Mouse (Mus musculus) heart, postnatal 14 days (tissue): Measurements from ENCODE around the gene Gse1. TPM values are rescaled to one million over a fixed set of nuclear protein-coding genes. Genes with fewer than 3 reads are reported as not detected.

Experiments
- DNase-seq, 2 experiments: peaks; one replicate each; pipeline ENCODE4 v3.0.0; 2021 to 2022
- intact Hi-C: fragments of 180-260 bp; cut with DNase I; formaldehyde crosslinking; loops from one replicate; pipeline ENCODE4 v1.15.1; 2025
- total RNA-seq, 2 experiments: library from RNA; stranded (reverse); gene quantifications; 2 replicates each; pipeline ENCODE4 v1.2.3; 2021

Gse1 gene
- total RNA-seq, 2 experiments from 2014 or later, result 29.0 to 33.1 TPM

- no peak for DNase-seq
- intact Hi-C loops, result no loop called here
Observed at GRCm38 (mm10) chr8:120264388-120264943, 36.2 kb downstream of the Gse1 start.

- intact Hi-C loops, result no loop called here
- peak; percentile 72 to 74 for DNase-seq
Observed at GRCm38 (mm10) chr8:120264944-120265453, 36.7 kb downstream of the Gse1 start.

DNA sequence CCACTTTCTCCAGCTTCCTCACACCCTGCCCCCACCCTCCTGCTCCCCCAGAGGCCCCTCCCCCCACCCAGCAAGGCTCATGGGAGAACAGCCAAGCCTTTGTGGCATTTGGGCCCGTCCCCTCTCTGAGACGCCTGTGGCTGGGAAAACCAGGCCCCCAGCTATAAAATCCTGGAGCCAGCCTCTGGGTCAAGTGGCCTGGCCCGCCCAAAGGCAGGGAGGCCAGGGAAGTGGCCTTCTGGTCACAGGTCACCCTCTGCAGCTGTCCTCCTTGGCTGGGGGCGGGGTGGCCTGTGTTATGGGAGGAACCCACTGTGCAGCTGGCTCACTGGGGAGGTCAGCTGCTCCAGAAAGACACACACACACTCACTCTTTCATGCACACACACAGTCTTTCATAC lies 37.2 kb downstream of the Gse1 start:
- intact Hi-C loops, result no loop called here
- DNase-seq, result peak; percentile 79 to 82

GRCm38 (mm10) chr8:120268541-120268980 lies 40.3 kb downstream of the Gse1 start:
- DNase-seq, result no peak
- intact Hi-C loops, result no loop called here

GRCm38 (mm10) chr8:120270449-120270848 lies 42.2 kb downstream of the Gse1 start:
- DNase-seq, result peak; percentile 55 to 67
- intact Hi-C loops, result no loop called here

DNA sequence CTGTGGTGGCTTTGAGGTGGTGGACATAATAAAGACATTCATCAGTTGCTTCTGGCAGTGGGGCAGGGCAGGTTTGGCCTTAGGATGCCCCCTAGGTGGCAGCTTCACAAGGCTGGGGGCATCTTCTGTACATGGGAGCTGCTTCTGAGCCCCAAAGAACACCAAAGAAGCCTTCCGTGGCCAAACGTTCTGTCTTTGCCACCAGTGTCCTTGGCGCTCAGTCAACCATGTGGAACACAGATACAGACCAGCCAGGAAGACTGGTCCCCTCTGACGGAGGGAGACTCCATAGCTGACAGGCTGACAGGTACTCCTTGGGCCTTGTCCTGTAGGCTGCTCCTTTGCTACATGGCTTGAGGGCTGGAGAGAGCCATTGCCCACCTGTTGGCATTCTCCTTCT lies 45.2 kb downstream of the Gse1 start:
- no peak for DNase-seq
- intact Hi-C loops, result no loop called here

GRCm38 (mm10) chr8:120276051-120276890 lies 48.0 kb downstream of the Gse1 start:
- DNase-seq, result peak; percentile 92 to 94
- intact Hi-C loops, result loop anchor here (2.0 kb wide), 1 partner anchor 97 kb away; no protein-coding TSS in a partner anchor

DNA sequence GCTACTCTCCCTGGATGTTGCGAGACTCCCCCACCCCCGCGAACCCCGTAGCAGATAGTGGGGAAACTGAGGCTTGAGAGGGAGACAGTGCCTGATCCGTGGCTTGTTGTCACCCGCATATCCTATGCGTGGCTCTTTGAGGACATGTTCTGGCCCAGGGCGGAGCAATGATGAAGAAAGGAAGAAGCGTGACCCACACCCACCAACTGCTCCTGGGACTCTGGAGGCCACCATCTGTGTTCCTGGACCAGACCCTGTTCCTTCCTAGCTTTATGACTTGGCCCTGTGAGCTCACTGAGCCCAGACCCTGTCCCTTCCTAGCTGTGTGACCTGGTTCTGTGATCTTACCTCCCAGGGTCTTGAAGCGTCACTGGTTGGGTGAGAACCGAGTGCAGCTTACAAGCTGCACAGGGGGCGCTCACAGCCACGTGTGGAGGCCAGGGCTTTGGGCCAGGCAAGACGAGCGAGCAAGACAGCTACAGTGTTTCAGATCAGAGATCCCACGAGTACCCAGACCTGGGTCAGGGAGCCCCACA lies 48.7 kb downstream of the Gse1 start:
- intact Hi-C loops, result loop anchor here (2.0 kb wide), 1 partner anchor 98 kb away; no protein-coding TSS in a partner anchor
- DNase-seq, result peak; percentile 62 to 63

GRCm38 (mm10) chr8:120278009-120278408 lies 49.8 kb downstream of the Gse1 start:
- DNase-seq, result no peak
- intact Hi-C loops, result no loop called here

- no peak for DNase-seq
- intact Hi-C loops, result no loop called here
Observed at GRCm38 (mm10) chr8:120279418-120279817, 51.2 kb downstream of the Gse1 start.

- DNase-seq, result peak; percentile 82 to 89
- intact Hi-C loops, result no loop called here
Observed at GRCm38 (mm10) chr8:120281487-120281886, 53.2 kb downstream of the Gse1 start.

DNA sequence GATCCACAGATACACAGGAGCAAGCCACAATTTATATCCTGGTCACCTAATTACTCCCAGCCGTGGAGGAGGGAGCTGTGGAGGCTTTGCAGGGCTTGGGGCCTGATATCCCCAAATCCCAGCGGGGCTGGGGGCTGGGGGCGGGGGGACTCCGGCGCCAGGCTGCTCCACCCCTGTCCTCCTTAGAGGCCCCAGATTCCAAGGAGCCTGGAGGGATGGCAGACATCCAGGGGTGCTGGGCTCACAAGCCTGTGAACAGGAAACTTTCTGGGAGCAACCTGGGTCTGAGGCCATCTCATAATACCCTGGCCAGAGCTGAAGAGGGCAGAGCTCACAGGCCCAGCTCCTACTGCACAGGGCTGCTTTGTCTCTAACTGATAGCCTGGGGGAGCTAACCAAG lies 54.2 kb downstream of the Gse1 start:
- intact Hi-C loops, result no loop called here
- peak in 1 of 2 experiments; percentile 33 for DNase-seq

GRCm38 (mm10) chr8:120284265-120284664 lies 56.0 kb downstream of the Gse1 start:
- intact Hi-C loops, result no loop called here
- DNase-seq, result no peak

DNA sequence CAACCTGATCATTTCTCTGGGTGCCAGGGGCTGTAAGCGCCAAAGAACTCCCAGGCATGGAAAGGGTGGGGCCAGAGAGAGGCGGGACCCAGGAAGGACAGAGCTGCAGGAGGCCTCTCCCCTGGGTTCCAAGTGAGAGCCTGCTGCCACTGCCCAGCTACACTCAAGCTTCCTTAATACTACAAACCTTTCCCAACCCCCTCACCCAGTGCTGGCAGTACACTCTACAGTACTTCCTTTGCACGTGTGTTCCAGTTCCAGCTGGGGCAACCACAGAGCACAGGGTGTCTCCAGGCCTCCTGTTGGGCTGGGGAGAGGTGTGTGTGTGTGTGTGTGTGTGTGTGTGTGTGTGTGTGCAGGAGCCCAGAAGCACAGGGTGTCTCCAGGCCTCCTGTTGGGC lies 56.8 kb downstream of the Gse1 start:
- intact Hi-C loops, result no loop called here
- DNase-seq, result peak in 1 of 2 experiments; percentile 37

- no peak for DNase-seq
- intact Hi-C loops, result no loop called here
Observed at GRCm38 (mm10) chr8:120285878-120286277, 57.6 kb downstream of the Gse1 start.

DNA sequence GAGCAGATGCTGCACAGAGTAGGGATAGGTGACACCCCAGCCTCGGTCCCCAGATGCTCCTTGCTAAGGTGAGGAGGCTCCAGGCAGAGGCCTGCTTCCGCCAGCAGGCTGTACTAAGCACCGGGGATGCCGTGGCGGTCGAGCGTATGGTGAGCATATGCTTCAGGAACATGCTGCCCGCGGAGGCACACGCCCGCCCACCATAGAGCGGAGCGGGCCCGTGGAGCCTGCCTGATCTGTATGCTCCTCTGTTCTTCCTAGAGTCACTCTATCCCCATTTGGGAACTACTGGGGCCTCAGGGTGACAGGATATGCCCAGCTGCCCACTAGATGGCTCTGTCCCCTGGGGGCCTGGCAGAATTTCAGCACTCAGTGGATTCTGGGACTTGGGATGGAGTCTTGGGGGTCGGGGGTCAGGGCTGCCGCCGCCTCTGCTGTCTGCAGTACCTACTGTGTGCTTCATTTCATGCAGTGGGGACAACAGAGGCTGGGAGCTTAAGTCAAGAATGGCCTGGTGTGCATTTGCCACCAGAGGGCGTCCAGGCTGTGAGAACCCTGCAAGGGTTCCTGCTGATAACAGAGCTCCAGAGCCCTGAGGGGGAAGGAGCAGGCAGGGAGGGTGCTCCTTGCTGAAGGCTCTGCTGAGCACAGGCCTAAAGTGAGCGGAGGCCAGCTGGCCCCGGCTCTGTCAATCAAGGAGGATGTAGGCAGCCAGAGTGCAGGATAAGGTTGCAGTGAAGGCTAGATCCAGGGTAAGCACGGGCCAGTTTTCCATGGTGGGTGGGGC lies 60.1 kb downstream of the Gse1 start:
- intact Hi-C loops, result loop anchor here (2.0 kb wide), 1 partner anchor 30 kb away; no protein-coding TSS in a partner anchor

DNA sequence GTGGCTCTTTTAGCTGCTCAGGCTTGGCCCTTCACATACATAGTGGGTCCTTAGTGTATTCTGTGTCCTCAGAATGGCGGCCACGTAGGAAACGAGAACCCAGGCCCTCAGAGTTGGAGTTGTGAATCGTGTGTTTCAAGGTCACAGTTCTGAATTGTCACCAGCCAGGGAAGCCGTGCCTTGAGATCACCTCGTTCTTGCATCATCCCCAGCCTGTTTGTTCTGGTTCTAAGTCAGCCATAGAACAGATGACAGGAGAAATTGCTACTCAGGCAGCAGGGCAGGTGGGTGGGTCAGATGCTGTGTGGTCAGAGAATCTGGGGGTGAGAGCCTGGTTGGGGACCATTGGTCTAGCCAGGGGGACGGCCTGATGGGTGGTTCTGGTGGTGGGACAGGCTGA lies 60.9 kb downstream of the Gse1 start:
- DNase-seq, result no peak
- intact Hi-C loops, result loop anchor here (2.0 kb wide), 1 partner anchor 30 kb away; no protein-coding TSS in a partner anchor

More for the DNA sequence above, 60.1 kb downstream of the Gse1 start:
- DNase-seq, result peak; percentile 71 to 81

DNA sequence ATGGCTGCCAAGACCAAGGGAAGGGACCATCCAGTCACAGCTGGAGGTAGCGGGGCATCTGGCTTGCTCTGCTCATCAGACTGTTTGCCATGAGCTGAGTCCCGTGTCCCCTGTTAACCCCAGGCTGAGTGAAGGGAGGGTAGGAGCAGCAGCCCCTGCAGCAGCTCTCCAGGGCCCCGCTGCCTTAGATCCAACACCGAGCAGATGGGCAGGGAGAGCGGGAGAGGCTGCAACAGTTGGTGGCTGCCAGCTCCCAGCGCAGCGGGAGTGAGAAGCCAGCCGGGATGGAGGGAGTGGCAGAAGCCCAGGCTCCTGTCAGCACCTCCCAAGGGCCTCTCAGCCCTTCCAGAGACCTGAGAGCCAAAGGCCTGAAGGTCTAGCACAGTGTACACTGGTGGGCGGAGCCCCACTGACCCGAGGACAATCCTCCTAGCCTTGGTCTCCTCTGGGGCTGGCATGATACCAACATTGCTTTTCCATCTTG lies 61.5 kb downstream of the Gse1 start:
- intact Hi-C loops, result loop anchor here (2.0 kb wide), 1 partner anchor 29 kb away; no protein-coding TSS in a partner anchor

GRCm38 (mm10) chr8:120290614-120291013 lies 62.4 kb downstream of the Gse1 start:
- DNase-seq, result no peak
- intact Hi-C loops, result no loop called here

More for the DNA sequence above, 61.5 kb downstream of the Gse1 start:
- peak; percentile 89 to 92 for DNase-seq

- intact Hi-C loops, result no loop called here
- DNase-seq, result no peak
Observed at GRCm38 (mm10) chr8:120291650-120292049, 63.4 kb downstream of the Gse1 start.
